In genomic region chr8:116536786-116537185, GRCm38 (mm10) we compare ENCODE assay signal across 23 mouse cellular contexts. TPM values are rescaled to one million over a fixed set of nuclear protein-coding genes. Genes with fewer than 3 reads are reported as not detected.
"Had no signal": no experiment of that assay in that cellular context is flagged by ENCODE, and none has a peak within 500 bp of the region (broad histone marks: within the 10 kb centered on the region; RNA-seq: fewer than 3 reads in every experiment).

No protein-coding gene starts in this region.

- H3K4me2 ChIP-seq: kidney, embryonic 15.5 days; limb, embryonic 12.5 days; limb, embryonic 15.5 days; liver, embryonic 11.5 days; lung, embryonic 14.5 days; midbrain, embryonic 12.5 days; midbrain, embryonic 15.5 days; neural tube, embryonic 12.5 days; neural tube, embryonic 15.5 days; stomach, embryonic 15.5 days had no signal

- H3K27me3 ChIP-seq: kidney, embryonic 15.5 days; limb, embryonic 15.5 days; midbrain, embryonic 12.5 days; midbrain, embryonic 15.5 days; neural tube, embryonic 12.5 days; neural tube, embryonic 15.5 days; stomach, embryonic 15.5 days had no signal

- H3K4me1 ChIP-seq: kidney, embryonic 15.5 days; limb, embryonic 12.5 days; limb, embryonic 15.5 days; midbrain, embryonic 12.5 days; midbrain, embryonic 15.5 days; neural tube, embryonic 12.5 days; neural tube, embryonic 15.5 days; stomach, embryonic 15.5 days had no signal

- H3K4me3 ChIP-seq: kidney, embryonic 15.5 days; limb, embryonic 12.5 days; limb, embryonic 15.5 days; midbrain, embryonic 12.5 days; midbrain, embryonic 15.5 days; neural tube, embryonic 12.5 days; neural tube, embryonic 15.5 days; stomach, embryonic 15.5 days had no signal

- H3K9ac ChIP-seq: kidney, embryonic 15.5 days; limb, embryonic 12.5 days; limb, embryonic 15.5 days; liver, embryonic 14.5 days; liver, postnatal 0 days; lung, embryonic 14.5 days; midbrain, embryonic 12.5 days; midbrain, embryonic 15.5 days; neural tube, embryonic 12.5 days; neural tube, embryonic 15.5 days; stomach, embryonic 15.5 days had no signal

- DNase-seq: kidney, adult 11 months; kidney, adult 8-10 months; kidney, postnatal 10 days; kidney, postnatal 36 days; left cerebral cortex, postnatal 4 days; liver, postnatal 0 days; lung, embryonic 14.5 days; right cerebral cortex, adult 18-20 months; right cerebral cortex, postnatal 14 days; right cerebral cortex, postnatal 4 days had no signal

- H3K36me3 ChIP-seq: kidney, embryonic 15.5 days; limb, embryonic 12.5 days; limb, embryonic 15.5 days; midbrain, embryonic 12.5 days; midbrain, embryonic 15.5 days; neural tube, embryonic 12.5 days; neural tube, embryonic 15.5 days; stomach, embryonic 15.5 days had no signal

- H3K27ac ChIP-seq: kidney, embryonic 15.5 days; limb, embryonic 12.5 days; limb, embryonic 15.5 days; liver, embryonic 14.5 days; macrophage; midbrain, embryonic 12.5 days; midbrain, embryonic 15.5 days; neural tube, embryonic 12.5 days; neural tube, embryonic 15.5 days; stomach, embryonic 15.5 days had no signal

- ATAC-seq: liver, postnatal 0 days; lung, postnatal 0 days; midbrain, embryonic 15.5 days had no signal

- H3K9me3 ChIP-seq: kidney, embryonic 15.5 days; limb, embryonic 12.5 days; limb, embryonic 15.5 days; midbrain, embryonic 12.5 days; midbrain, embryonic 15.5 days; neural tube, embryonic 15.5 days; stomach, embryonic 15.5 days had no signal

RNA-seq across cellular contexts. Expression of gene Dynlrb2, which starts 32.0 kb away (rescaled TPM):
- total RNA-seq: megakaryocyte, adult 5-6 weeks had no signal
- polyA plus RNA-seq: limb, embryonic 12.5 days; limb, embryonic 15.5 days; liver, embryonic 11.5 days; liver, embryonic 14.5 days; liver, postnatal 0 days; macrophage had no signal
